Mouse (Mus musculus): ENCODE data around the gene Iqcf3. TPM values are rescaled to one million over a fixed set of nuclear protein-coding genes. Genes with fewer than 3 reads are reported as not detected.

Iqcf3 gene
- total and polyA plus RNA-seq, 2 experiments from 2014 or later, result not detected

DNA sequence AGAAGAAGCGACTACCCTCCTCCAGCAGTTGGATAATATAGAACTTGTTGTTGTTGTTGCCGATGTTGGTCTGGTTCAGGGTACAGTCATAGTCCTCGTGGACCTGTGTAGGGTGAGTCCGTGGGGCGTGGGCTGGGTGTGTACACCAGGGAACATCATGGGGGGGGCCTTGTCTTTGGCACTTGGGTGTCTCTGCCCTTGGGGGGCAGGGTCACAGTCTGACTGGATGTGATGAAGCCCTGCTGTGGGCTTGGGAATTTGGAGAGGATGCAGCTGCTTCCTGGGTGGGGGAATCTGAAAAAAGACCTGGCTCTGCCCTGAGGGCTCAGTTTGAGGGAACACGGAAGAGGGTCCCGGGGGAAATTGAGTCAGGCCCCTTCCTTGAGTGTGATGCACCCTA, 86.4 kb downstream of the Iqcf3 start:
- Histone ChIP-seq H3K4me2 (ENCODE audit: low read depth, low read length, poor library complexity, severe bottlenecking) (no peak overlapping the region), H3K27me3 (ENCODE audit: insufficient read depth, low read length) (no peaks in the 10 kb centered on the region), H3K9ac (replicated peaks; ENCODE audit: low read length, poor library complexity, severe bottlenecking) (no peak overlapping the region), H3K27ac (ENCODE audit: low read depth, low read length) (no peak overlapping the region), H3K36me3 (ENCODE audit: insufficient read depth, low read length) (no peaks in the 10 kb centered on the region), H3K4me1 (ENCODE audit: insufficient read depth, low read length) (peaks cover 5% of the 10 kb centered on the region; the same call in 1 of the 2 replicates), H3K4me3 (ENCODE audit: low read depth, low read length) (no peak overlapping the region), H3K9me3 (ENCODE audit: low read length) (no peaks in the 10 kb centered on the region)
- WGBS, result 62% methylated on average over 7 of the region's 7 CpGs
- no peak for ATAC-seq (ENCODE audit: low FRiP score)
- no peak for DNase-seq (ENCODE audit: low spot score)
- no peak for TF ChIP-seq CTCF (IDR thresholded peaks at IDR 0.05)

GRCm38 (mm10) chr9:106474456-106474855, 87.0 kb downstream of the Iqcf3 start:
- ATAC-seq (ENCODE audit: low FRiP score) (no peak), DNase-seq (ENCODE audit: low spot score) (peak; percentile 59)
- peak; percentile 66 for TF ChIP-seq CTCF (IDR thresholded peaks at IDR 0.05)
- H3K36me3 ChIP-seq (ENCODE audit: insufficient read depth, low read length), result no peaks in the 10 kb centered on the region
- WGBS, result 9% methylated on average over 6 of the region's 6 CpGs
- peaks cover 5% of the 10 kb centered on the region; the same call in 1 of the 2 replicates for H3K4me1 ChIP-seq (ENCODE audit: insufficient read depth, low read length)
- H3K27ac ChIP-seq (ENCODE audit: low read depth, low read length), result no peak overlapping the region
- H3K4me2 ChIP-seq (ENCODE audit: low read depth, low read length, poor library complexity, severe bottlenecking), result no peak overlapping the region
- H3K9ac ChIP-seq (replicated peaks; ENCODE audit: low read length, poor library complexity, severe bottlenecking), result no peak overlapping the region
- no peaks in the 10 kb centered on the region for H3K9me3 ChIP-seq (ENCODE audit: low read length)
- H3K4me3 ChIP-seq (ENCODE audit: low read depth, low read length), result no peak overlapping the region
- no peaks in the 10 kb centered on the region for H3K27me3 ChIP-seq (ENCODE audit: insufficient read depth, low read length)

GRCm38 (mm10) chr9:106473753-106474105, 87.7 kb downstream of the Iqcf3 start:
- no peak overlapping the region for H3K9ac ChIP-seq (replicated peaks; ENCODE audit: low read length, poor library complexity, severe bottlenecking)

GRCm38 (mm10) chr9:106473081-106473752, 88.2 kb downstream of the Iqcf3 start:
- Histone ChIP-seq H3K36me3 (ENCODE audit: insufficient read depth, low read length) (no peaks in the 10 kb centered on the region), H3K4me2 (ENCODE audit: low read depth, low read length, poor library complexity, severe bottlenecking) (no peak overlapping the region), H3K27me3 (ENCODE audit: insufficient read depth, low read length) (no peaks in the 10 kb centered on the region), H3K9me3 (ENCODE audit: low read length) (no peaks in the 10 kb centered on the region), H3K4me1 (ENCODE audit: insufficient read depth, low read length) (peaks cover 5% of the 10 kb centered on the region; the same call in 1 of the 2 replicates), H3K9ac (replicated peaks; ENCODE audit: low read length, poor library complexity, severe bottlenecking) (no peak overlapping the region), H3K4me3 (ENCODE audit: low read depth, low read length) (no peak overlapping the region), H3K27ac (ENCODE audit: low read depth, low read length) (no peak overlapping the region)
- no peak for DNase-seq (ENCODE audit: low spot score)
- WGBS, result 89% methylated on average over 16 of the region's 16 CpGs
- ATAC-seq (ENCODE audit: low FRiP score), result no peak
- TF ChIP-seq CTCF (IDR thresholded peaks at IDR 0.05), result no peak

More at GRCm38 (mm10) chr9:106473753-106474105, 87.7 kb downstream of the Iqcf3 start:
- ATAC-seq (ENCODE audit: low FRiP score), result no peak
- no peak for TF ChIP-seq CTCF (IDR thresholded peaks at IDR 0.05)
- DNase-seq (ENCODE audit: low spot score), result no peak
- Histone ChIP-seq H3K36me3 (ENCODE audit: insufficient read depth, low read length) (no peaks in the 10 kb centered on the region), H3K4me2 (ENCODE audit: low read depth, low read length, poor library complexity, severe bottlenecking) (no peak overlapping the region), H3K4me1 (ENCODE audit: insufficient read depth, low read length) (peaks cover 5% of the 10 kb centered on the region; the same call in 1 of the 2 replicates), H3K27ac (ENCODE audit: low read depth, low read length) (no peak overlapping the region), H3K27me3 (ENCODE audit: insufficient read depth, low read length) (no peaks in the 10 kb centered on the region), H3K4me3 (ENCODE audit: low read depth, low read length) (no peak overlapping the region), H3K9me3 (ENCODE audit: low read length) (no peaks in the 10 kb centered on the region)
- WGBS, result 78% methylated on average over 5 of the region's 5 CpGs

DNA sequence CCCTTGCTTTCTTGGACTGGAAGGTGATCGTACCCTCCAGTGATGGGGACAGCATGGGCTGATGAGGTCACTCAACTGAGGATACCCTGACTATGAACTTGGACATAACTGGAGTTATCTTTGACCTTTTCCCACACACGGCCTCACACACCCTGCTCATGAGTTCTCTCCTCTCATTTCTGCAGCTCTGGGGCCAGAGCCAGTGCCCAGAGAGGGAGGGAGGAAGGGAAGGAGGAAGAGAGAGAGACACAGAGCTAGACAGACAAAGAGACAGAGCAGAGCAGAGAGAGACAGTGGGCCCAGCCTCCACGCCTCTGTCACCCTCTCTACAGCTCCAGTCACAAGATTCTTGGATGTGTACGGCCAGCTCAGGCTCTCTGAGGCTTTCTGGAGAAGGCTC, 89.1 kb downstream of the Iqcf3 start:
- no peaks in the 10 kb centered on the region for H3K4me1 ChIP-seq (ENCODE audit: insufficient read depth, low read length)
- DNase-seq (ENCODE audit: low spot score), result no peak

GRCm38 (mm10) chr9:106471892-106472291, 89.5 kb downstream of the Iqcf3 start:
- DNase-seq (ENCODE audit: low spot score) (no peak), ATAC-seq (ENCODE audit: low FRiP score) (no peak)
- WGBS, result 20% methylated on average over 5 of the region's 5 CpGs
- Histone ChIP-seq H3K9me3 (ENCODE audit: low read length) (no peaks in the 10 kb centered on the region), H3K4me3 (ENCODE audit: low read depth, low read length) (no peak overlapping the region), H3K9ac (replicated peaks; ENCODE audit: low read length, poor library complexity, severe bottlenecking) (no peak overlapping the region), H3K27me3 (ENCODE audit: insufficient read depth, low read length) (no peaks in the 10 kb centered on the region), H3K27ac (ENCODE audit: low read depth, low read length) (no peak overlapping the region), H3K4me2 (ENCODE audit: low read depth, low read length, poor library complexity, severe bottlenecking) (no peak overlapping the region), H3K4me1 (ENCODE audit: insufficient read depth, low read length) (no peaks in the 10 kb centered on the region), H3K36me3 (ENCODE audit: insufficient read depth, low read length) (no peaks in the 10 kb centered on the region)
- no peak for TF ChIP-seq CTCF (IDR thresholded peaks at IDR 0.05)

More for the DNA sequence above, 89.1 kb downstream of the Iqcf3 start:
- Histone ChIP-seq H3K4me2 (ENCODE audit: low read depth, low read length, poor library complexity, severe bottlenecking) (no peak overlapping the region), H3K27ac (ENCODE audit: low read depth, low read length) (no peak overlapping the region), H3K36me3 (ENCODE audit: insufficient read depth, low read length) (no peaks in the 10 kb centered on the region), H3K27me3 (ENCODE audit: insufficient read depth, low read length) (no peaks in the 10 kb centered on the region), H3K4me3 (ENCODE audit: low read depth, low read length) (no peak overlapping the region), H3K9me3 (ENCODE audit: low read length) (no peaks in the 10 kb centered on the region), H3K9ac (replicated peaks; ENCODE audit: low read length, poor library complexity, severe bottlenecking) (no peak overlapping the region)
- ATAC-seq (ENCODE audit: low FRiP score), result no peak
- TF ChIP-seq CTCF (IDR thresholded peaks at IDR 0.05), result no peak
- WGBS, result 54% methylated on average over 4 of the region's 4 CpGs
